Mouse (Mus musculus) heart, embryonic 10.5 days (tissue): ENCODE results near the gene Ung. TPM values are rescaled to one million over a fixed set of nuclear protein-coding genes. Genes with fewer than 3 reads are reported as not detected.

Source experiments
- DNase-seq: peaks from one replicate; pipeline ENCODE4 v3.0.0-alpha.2; 2017; ENCODE audit warnings: low spot score
- H3K27ac ChIP-seq: fragments of 300-500 bp; sonication (generic); 2 replicates; pipeline ENCODE4 v1.5.1; 2016; ENCODE audit warnings: mild to moderate bottlenecking
- H3K27me3 ChIP-seq: fragments of 300-500 bp; sonication (generic); 2 replicates; pipeline ENCODE4 v1.6.1; 2016; ENCODE audit warnings: mild to moderate bottlenecking; ENCODE audit not compliant: poor library complexity, insufficient read depth, severe bottlenecking
- H3K36me3 ChIP-seq: fragments of 300-500 bp; sonication (generic); 2 replicates; pipeline ENCODE4 v1.6.1; 2016; ENCODE audit warnings: mild to moderate bottlenecking, moderate library complexity
- H3K4me1 ChIP-seq: fragments of 300-500 bp; sonication (generic); 2 replicates; pipeline ENCODE4 v1.6.1; 2016; ENCODE audit warnings: mild to moderate bottlenecking
- H3K4me3 ChIP-seq: fragments of 300-500 bp; sonication (generic); 2 replicates; pipeline ENCODE4 v1.5.1; 2016; ENCODE audit warnings: mild to moderate bottlenecking, moderate library complexity
- H3K9me3 ChIP-seq: fragments of 300-500 bp; sonication (generic); 2 replicates; pipeline ENCODE4 v1.6.1; 2016; ENCODE audit warnings: mild to moderate bottlenecking, moderate library complexity
- WGBS: fragments of 180-500 bp; shearing (Covaris S2); methylation state at CpG from one replicate; pipeline ENCODE4 v1.1.7; 2016; 5-methylcytosine and 5-hydroxymethylcytosine counted together
- polyA plus RNA-seq: library from polyadenylated mRNA; unstranded; fragments of >200 nt; fragmentation: Nextera tagmentation; extraction: Ambion mirVana; gene quantifications from 2 replicates; pipeline ENCODE4 v1.2.1, GENCODE M21; 2016

The Ung gene
- polyA plus RNA-seq, 1 experiment from 2014 or later = 70.9 TPM

DNA sequence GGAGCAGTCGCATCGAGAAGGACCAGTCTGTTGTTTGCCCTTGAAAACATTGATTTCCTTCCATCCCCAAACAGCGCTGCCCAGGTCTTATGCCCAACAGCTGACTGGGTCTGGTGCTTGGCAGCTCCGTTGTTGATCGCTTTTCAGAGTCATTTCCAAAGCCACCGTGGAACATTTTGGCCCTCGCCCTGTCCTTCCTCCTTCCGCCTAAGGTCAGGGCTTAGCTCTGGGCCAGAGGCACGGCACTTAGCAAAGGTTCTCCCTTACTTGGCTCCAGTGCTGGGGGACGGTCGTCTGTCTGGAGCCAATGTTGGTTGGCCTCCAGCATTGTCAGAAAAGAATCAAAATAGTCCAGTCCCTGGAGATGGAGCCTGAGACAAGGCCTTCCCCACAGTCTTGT lies 49.4 kb downstream of the Ung start:
- H3K36me3 ChIP-seq = peaks cover 7% of the 10 kb centered on the region
- H3K4me1 ChIP-seq = peaks cover 18% of the 10 kb centered on the region
- no peaks in the 10 kb centered on the region for H3K9me3 ChIP-seq
- no peak for DNase-seq
- WGBS = 84% methylated on average over 11 of the region's 11 CpGs
- no peaks in the 10 kb centered on the region for H3K27me3 ChIP-seq
- H3K27ac ChIP-seq = no peak overlapping the region
- H3K4me3 ChIP-seq = no peak overlapping the region

DNA sequence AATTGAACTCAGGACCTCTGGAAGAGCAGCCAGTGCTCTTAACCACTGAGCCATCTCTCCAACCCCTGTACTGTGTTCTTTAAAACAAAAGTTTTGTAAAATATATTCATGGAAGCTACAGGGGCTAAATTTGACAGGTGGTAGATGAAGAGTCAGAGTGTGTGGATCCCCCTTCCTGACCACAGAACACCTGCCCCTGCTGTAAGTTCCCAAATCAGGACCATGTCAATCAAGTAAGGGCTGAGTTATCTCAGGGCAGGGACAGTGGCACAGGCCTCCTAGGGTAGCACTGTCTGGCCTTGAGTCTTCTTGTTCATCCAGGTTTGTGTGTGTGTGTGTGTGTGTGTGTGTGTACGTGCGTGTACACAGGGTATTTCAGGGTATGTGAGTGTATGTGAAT lies 53.3 kb downstream of the Ung start:
- 91% methylated on average over 2 of the region's 2 CpGs for WGBS
- H3K9me3 ChIP-seq = no peaks in the 10 kb centered on the region
- no peak for DNase-seq
- H3K27ac ChIP-seq = no peak overlapping the region
- no peak overlapping the region for H3K4me3 ChIP-seq
- H3K4me1 ChIP-seq = 0 out of 2 replicates have a peak, but pooled peaks cover 7% of the 10 kb centered on the region
- H3K36me3 ChIP-seq = peaks cover 26% of the 10 kb centered on the region
- no peaks in the 10 kb centered on the region for H3K27me3 ChIP-seq

DNA sequence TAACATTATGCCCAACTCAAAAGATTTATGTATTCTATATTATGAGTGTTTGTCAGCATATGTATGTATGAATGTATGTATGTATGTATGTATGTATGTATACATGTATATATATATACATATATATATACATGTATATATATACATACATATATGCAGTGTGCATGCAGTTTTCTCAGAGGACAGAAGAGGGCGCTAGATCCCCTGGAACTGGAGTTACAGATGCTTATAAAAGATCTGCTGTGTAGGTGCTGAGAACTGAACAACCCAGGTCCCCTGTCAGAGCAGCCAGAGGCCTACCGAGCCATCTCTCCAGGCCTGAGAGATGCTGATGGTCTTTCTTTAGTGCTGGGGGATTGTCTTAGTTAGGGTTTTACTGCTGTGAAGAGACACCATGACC lies 56.9 kb downstream of the Ung start:
- no peak for DNase-seq
- no peaks in the 10 kb centered on the region for H3K9me3 ChIP-seq
- H3K4me1 ChIP-seq = 0 out of 2 replicates have a peak, but pooled peaks cover 7% of the 10 kb centered on the region
- WGBS = 60% methylated on average over 2 of the region's 2 CpGs
- no peak overlapping the region for H3K4me3 ChIP-seq
- no peak overlapping the region for H3K27ac ChIP-seq
- H3K36me3 ChIP-seq = peaks cover 51% of the 10 kb centered on the region
- no peaks in the 10 kb centered on the region for H3K27me3 ChIP-seq

Other genes with a start within 250 kb of the Ung start
- gene Coro1c, start 221.6 kb upstream of the Ung start, polyA plus RNA-seq = 163 and 178 TPM in 2 replicates
- gene Ssh1, start 136.5 kb upstream of the Ung start, polyA plus RNA-seq = 16.7 and 18.3 TPM in 2 replicates
- gene Dao, start 126.7 kb upstream of the Ung start, polyA plus RNA-seq = not detected in 2 replicates
- 9.9 and 10.2 TPM in 2 replicates for gene Usp30, start 64.9 kb upstream of the Ung start, polyA plus RNA-seq
- 0.23 and 0.46 TPM in 2 replicates for gene Svop, start 38.8 kb upstream of the Ung start, polyA plus RNA-seq
- gene Alkbh2, start 2.2 kb upstream of the Ung start, polyA plus RNA-seq = 13.0 and 13.2 TPM in 2 replicates
- gene Acacb, start 16.1 kb downstream of the Ung start, polyA plus RNA-seq = 5.8 and 11.7 TPM in 2 replicates
- not detected in 2 replicates for gene Foxn4, start 143.4 kb downstream of the Ung start, polyA plus RNA-seq
- gene Myo1h, start 158.8 kb downstream of the Ung start, polyA plus RNA-seq = 0.71 and 0.82 TPM in 2 replicates